Mouse (Mus musculus) kidney, postnatal 0 days (tissue): ENCODE data around the gene Pkn3. TPM values are rescaled to one million over a fixed set of nuclear protein-coding genes. Genes with fewer than 3 reads are reported as not detected.

Experiments
- ATAC-seq: fragments of 200-750 bp; cut with Nextera tagmentation; replicated peaks from 2 replicates; pipeline ENCODE4 v1.8.0; 2017; ENCODE audit warnings: low read depth, moderate number of reproducible peaks, moderate TSS enrichment, moderate library complexity; ENCODE audit not compliant: low FRiP score
- DNase-seq: peaks from one replicate; pipeline ENCODE4 v3.0.0-alpha.2; 2016; ENCODE audit warnings: low spot score
- H3K27ac ChIP-seq: fragments of 300-500 bp; sonication (generic); 2 replicates; pipeline ENCODE4 v1.5.1; 2014; ENCODE audit warnings: mild to moderate bottlenecking
- H3K27me3 ChIP-seq: fragments of 300-500 bp; sonication (generic); 2 replicates; pipeline ENCODE4 v1.6.1; 2014; ENCODE audit warnings: low read length, mixed read lengths; ENCODE audit not compliant: insufficient read depth
- H3K36me3 ChIP-seq: fragments of 300-500 bp; sonication (generic); 2 replicates; pipeline ENCODE4 v1.6.1; 2014; ENCODE audit warnings: low read length, mixed read lengths; ENCODE audit not compliant: insufficient read depth
- H3K4me1 ChIP-seq: fragments of 300-500 bp; sonication (generic); replicated peaks from 2 replicates; pipeline ENCODE4 v1.6.1; 2014; ENCODE audit warnings: antibody characterized with exemption, low read length, mixed read lengths; ENCODE audit not compliant: insufficient read depth
- H3K4me2 ChIP-seq: fragments of 300-500 bp; sonication (generic); 2 replicates; pipeline ENCODE4 v1.6.1; 2014; ENCODE audit warnings: mild to moderate bottlenecking, low read length, moderate library complexity, mixed read lengths
- H3K4me3 ChIP-seq: fragments of 300-500 bp; sonication (generic); replicated peaks from 2 replicates; pipeline ENCODE4 v1.5.1; 2014; ENCODE audit warnings: low read depth, low read length
- H3K9ac ChIP-seq: fragments of 300-500 bp; sonication (generic); 2 replicates; pipeline ENCODE4 v1.6.1; 2014; ENCODE audit warnings: low read depth, low read length
- H3K9me3 ChIP-seq: fragments of 300-500 bp; sonication (generic); replicated peaks from 2 replicates; pipeline ENCODE4 v1.6.1; 2016; ENCODE audit warnings: low read length, inconsistent platforms, mixed read lengths
- CTCF ChIP-seq: IDR thresholded peaks from 2 replicates; pipeline ENCODE4 v1.5.1; 2016; ENCODE audit warnings: antibody characterized with exemption, low read depth, mild to moderate bottlenecking, moderate library complexity
- WGBS: fragments of 180-500 bp; shearing (Covaris S2); extraction: QIAGEN DNeasy Blood & Tissue Kit; methylation state at CpG from one replicate; pipeline ENCODE4 v1.1.7; 2014; 5-methylcytosine and 5-hydroxymethylcytosine counted together
- polyA plus RNA-seq: library from polyadenylated mRNA; unstranded; fragments of >200 nt; fragmentation: Nextera tagmentation; extraction: Ambion mirVana; gene quantifications from 2 replicates; pipeline ENCODE4 v1.2.1, GENCODE M21; 2015

Pkn3 gene
- 5.7 and 6.4 TPM in 2 replicates for polyA plus RNA-seq

DNA sequence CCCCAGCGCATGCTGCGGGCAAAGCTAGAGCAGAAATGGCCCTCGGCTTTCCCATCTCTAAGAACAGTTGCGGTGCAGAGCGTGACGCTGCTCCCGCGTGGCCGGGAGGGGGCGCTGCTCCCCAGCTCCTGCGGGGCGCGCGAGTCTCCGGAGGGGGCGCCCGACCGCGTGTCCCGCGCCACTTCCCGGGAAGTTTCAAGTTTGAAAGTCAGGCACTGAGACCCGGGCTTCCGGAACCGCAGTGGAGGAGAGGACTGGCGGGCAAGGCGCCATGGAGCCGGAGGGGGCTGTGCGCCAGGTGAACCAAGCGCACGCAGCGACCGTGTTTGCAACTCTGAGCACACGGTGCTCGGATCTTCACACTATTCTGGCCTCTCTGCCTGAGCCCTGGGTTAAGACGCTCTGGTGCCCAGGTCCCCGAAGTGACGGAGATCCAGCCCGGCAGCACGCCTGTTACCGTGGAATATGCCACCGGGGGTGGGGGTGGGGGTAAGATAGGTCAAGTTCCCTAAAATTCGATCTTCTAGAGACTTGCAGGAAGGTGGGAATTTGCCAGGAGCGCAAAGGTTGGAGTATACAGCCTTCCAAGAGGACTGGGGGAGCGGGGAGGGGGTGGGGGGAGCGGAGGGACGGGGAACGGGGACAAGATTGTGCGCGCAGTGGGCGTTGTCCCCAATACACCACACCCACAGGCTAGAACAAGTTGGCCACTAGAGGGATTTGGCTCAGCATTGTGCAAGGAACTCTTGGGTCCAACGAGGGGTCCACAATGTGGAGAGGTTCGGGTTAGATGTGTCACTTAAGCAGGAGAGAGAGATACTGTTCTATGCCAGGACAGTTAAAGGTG lies at the start of gene Pkn3:
TSS of gene Pkn3 (plus strand) at position 183 of the 847 bp plus-strand sequence.
- Histone ChIP-seq H3K4me2 (peak within 1 kb of the TSS; percentile 81), H3K27ac (peak within 1 kb of the TSS; percentile 62), H3K27me3 (no peaks in the 10 kb centered on the region), H3K4me1 (no peaks in the 10 kb centered on the region), H3K9ac (peak within 1 kb of the TSS; percentile 57), H3K36me3 (peaks cover 1% of the 10 kb centered on the region; the same call in 1 of the 2 replicates), H3K4me3 (peak within 1 kb of the TSS; percentile 53), H3K9me3 (no peaks in the 10 kb centered on the region)
- WGBS: under 1% methylated on average over 53 of the region's 53 CpGs
- TF ChIP-seq CTCF: peak; percentile 100
- DNase-seq: peak; percentile 94
- ATAC-seq: peak; percentile 80

DNA sequence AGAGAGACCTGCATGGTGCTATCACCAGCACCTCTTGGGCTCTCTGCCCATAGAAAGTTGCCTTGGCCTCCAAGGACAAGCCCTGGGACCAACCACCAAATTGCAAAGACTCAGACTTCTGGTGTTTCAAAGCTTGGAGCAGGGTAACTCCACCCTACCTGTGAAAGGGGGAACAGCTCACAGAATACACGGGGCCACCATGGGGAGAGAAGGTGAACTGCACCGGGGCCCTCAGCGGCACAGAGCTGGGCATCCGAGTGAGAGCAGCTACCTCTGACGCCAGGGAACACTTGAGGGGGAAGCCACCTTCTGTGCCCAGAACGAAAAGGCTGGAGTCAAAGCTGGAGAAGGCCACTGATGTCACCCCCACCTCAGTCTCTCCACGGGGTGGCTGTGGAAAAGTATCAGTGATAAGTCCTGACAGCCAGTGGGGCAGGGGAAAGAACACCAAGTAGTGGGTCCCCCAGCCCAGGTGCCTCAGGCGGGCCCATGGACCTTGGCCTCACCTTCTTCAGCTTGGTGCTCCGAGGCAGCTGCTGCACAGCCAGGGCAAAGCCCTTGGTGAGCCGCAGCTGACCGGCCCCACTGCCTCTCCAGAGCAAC lies 45.1 kb upstream of the Pkn3 start:
- no peak overlapping the region for H3K9ac ChIP-seq
- WGBS: 56% methylated on average over 11 of the region's 11 CpGs
- peak; percentile 45 for TF ChIP-seq CTCF
- H3K36me3 ChIP-seq: peaks cover 59% of the 10 kb centered on the region
- H3K27me3 ChIP-seq: no peaks in the 10 kb centered on the region
- ATAC-seq (peak; percentile 61), DNase-seq (peak; percentile 20)
- no peak overlapping the region for H3K4me3 ChIP-seq
- no peaks in the 10 kb centered on the region for H3K9me3 ChIP-seq
- H3K4me1 ChIP-seq: no peaks in the 10 kb centered on the region
- no peak overlapping the region for H3K27ac ChIP-seq
- no peak overlapping the region for H3K4me2 ChIP-seq

DNA sequence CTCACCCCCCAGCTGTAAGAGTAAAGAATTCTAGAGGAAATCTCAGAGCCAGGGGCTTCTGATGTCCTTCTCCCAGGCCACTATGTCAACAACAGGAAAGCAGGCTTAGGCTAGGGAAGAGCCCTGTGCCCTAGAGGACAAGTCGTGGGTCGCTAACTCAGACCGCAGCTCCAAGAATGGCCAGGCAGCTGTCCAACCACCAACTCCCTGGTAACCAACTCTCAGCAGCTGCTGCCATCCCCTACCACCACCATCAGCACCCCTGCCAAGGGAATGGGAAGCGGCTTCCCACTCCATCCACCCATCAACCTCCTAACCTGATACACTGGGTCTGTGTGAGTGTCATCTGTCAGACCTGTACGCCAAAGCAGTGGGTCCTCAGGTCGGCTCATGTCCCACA lies 44.5 kb upstream of the Pkn3 start:
- 64% methylated on average over 6 of the region's 6 CpGs for WGBS
- TF ChIP-seq CTCF: no peak
- no peak; the same call in 1 of the 2 replicates for ATAC-seq
- Histone ChIP-seq H3K4me2 (no peak overlapping the region), H3K4me3 (no peak overlapping the region), H3K4me1 (no peaks in the 10 kb centered on the region), H3K9me3 (no peaks in the 10 kb centered on the region), H3K9ac (no peak overlapping the region), H3K27me3 (no peaks in the 10 kb centered on the region), H3K36me3 (peaks cover 53% of the 10 kb centered on the region), H3K27ac (no peak overlapping the region)
- no peak for DNase-seq

DNA sequence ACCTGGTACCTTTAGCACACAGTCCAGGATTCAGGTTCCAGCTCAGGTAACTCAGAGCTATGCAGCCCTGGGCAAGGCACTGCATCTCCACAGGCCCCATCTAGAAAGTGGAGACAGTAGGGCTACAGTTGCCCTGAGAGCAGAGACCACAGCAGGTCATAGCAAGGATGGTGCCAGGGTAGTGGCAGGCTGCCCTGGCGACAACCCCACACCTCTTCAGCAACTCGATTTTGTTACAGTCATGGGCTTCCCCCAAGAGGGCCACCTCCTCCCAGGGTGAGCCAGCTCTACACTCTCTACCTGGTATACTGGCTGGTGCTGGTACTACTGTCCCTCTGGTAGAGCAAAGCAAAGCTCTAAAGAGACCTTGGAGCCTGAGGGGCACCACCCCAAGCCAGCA lies 39.7 kb upstream of the Pkn3 start:
- Histone ChIP-seq H3K4me1 (no peaks in the 10 kb centered on the region), H3K36me3 (peaks cover 16% of the 10 kb centered on the region; the same call in 1 of the 2 replicates), H3K4me2 (no peak overlapping the region), H3K9ac (no peak overlapping the region), H3K27ac (no peak overlapping the region), H3K4me3 (no peak overlapping the region), H3K9me3 (no peaks in the 10 kb centered on the region), H3K27me3 (no peaks in the 10 kb centered on the region)
- ATAC-seq (0 out of 2 replicates have a peak, but pooled peaks have one; percentile 9), DNase-seq (no peak)
- TF ChIP-seq CTCF: no peak
- 60% methylated on average over 2 of the region's 2 CpGs for WGBS

DNA sequence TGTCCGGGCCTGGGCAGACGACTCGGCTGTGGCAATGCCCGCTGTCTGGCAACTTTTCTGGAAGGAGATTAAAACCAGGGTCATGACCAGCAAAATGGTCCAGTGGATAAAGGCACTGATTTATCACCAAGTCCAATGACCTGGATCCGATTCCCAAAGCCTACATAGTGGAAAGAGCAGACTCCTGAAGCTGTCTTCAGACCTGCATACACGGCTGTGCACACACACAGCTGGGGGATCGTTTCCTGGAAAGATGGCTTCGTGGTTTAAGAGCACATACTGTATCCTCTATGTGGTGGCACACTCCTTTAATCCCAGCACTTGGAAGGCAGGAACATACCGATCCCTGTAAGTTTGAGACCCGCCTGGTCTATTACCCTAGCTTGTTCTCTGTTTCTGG lies 39.1 kb upstream of the Pkn3 start:
- Histone ChIP-seq H3K4me3 (no peak overlapping the region), H3K27ac (no peak overlapping the region), H3K9ac (no peak overlapping the region), H3K36me3 (peaks cover 10% of the 10 kb centered on the region; the same call in 1 of the 2 replicates), H3K9me3 (no peaks in the 10 kb centered on the region), H3K27me3 (no peaks in the 10 kb centered on the region), H3K4me2 (no peak overlapping the region), H3K4me1 (no peaks in the 10 kb centered on the region)
- WGBS: 54% methylated on average over 10 of the region's 10 CpGs
- DNase-seq (peak; percentile 66), ATAC-seq (no peak)
- TF ChIP-seq CTCF: no peak

DNA sequence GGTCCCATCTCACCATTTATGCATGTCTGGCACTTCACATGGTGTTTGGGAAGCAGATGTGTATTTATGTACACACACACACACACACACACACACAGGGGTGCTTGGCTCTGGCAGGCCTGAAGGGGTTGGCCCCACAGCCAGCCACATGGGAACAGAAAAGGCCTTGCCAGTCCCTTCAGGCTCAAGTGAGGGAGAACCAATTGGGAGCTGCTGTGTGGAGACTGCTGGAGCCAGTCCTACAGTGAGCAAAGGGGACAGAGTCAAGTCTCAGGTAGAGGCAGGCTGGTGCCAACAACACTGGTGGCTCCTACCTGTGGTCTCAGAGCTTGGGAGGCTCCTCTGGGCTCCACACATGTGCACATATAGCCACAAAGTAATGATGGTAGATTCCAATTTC lies 37.8 kb upstream of the Pkn3 start:
- TF ChIP-seq CTCF: no peak
- Histone ChIP-seq H3K4me1 (no peaks in the 10 kb centered on the region), H3K4me2 (no peak overlapping the region), H3K9me3 (no peaks in the 10 kb centered on the region), H3K27ac (no peak overlapping the region), H3K36me3 (0 out of 2 replicates have a peak, but pooled peaks cover 7% of the 10 kb centered on the region), H3K4me3 (no peak overlapping the region), H3K27me3 (no peaks in the 10 kb centered on the region), H3K9ac (no peak overlapping the region)
- ATAC-seq: no peak
- no peak for DNase-seq
